Mouse (Mus musculus) ES-E14 (cell line): Measurements from ENCODE around the gene 5330417C22Rik. TPM values are rescaled to one million over a fixed set of nuclear protein-coding genes. Genes with fewer than 3 reads are reported as not detected.

Experiments used
- DNase-seq: peaks from one replicate; pipeline ENCODE4 v3.0.0-alpha.2; 2013; ENCODE audit warnings: low read depth, low spot score
- H3K27ac ChIP-seq: 2 replicates; pipeline ENCODE4 v1.5.1; 2012; ENCODE audit warnings: low read depth, mild to moderate bottlenecking, low read length, moderate library complexity, mixed read lengths; ENCODE audit not compliant: poor library complexity, insufficient read depth, severe bottlenecking
- H3K36me3 ChIP-seq: 2 replicates; pipeline ENCODE4 v1.6.1; 2012; ENCODE audit warnings: mild to moderate bottlenecking, low read length, moderate library complexity, mixed read lengths; ENCODE audit not compliant: control insufficient read depth, poor library complexity, insufficient read depth, severe bottlenecking
- H3K4me1 ChIP-seq, 2 experiments: fragments of 150-350 bp in 1 of 2; sonication (generic) in 1 of 2; 2 replicates each; pipeline ENCODE4 v1.6.1; 2012; ENCODE audit warnings: low read length in 2 of 2, mild to moderate bottlenecking in 1 of 2, mixed read lengths in 1 of 2; ENCODE audit not compliant: control insufficient read depth in 2 of 2, insufficient read depth in 2 of 2, poor library complexity in 1 of 2
- H3K4me3 ChIP-seq, 2 experiments: fragments of 150-350 bp in 1 of 2; sonication (generic) in 1 of 2; 2 replicates each; pipeline ENCODE4 v1.5.1; 2012; ENCODE audit warnings: low read length in 2 of 2, low read depth in 1 of 2, mild to moderate bottlenecking in 1 of 2, mixed read lengths in 1 of 2; ENCODE audit not compliant: insufficient read depth in 1 of 2, poor library complexity in 1 of 2, severe bottlenecking in 1 of 2
- H3K9ac ChIP-seq: 2 replicates; pipeline ENCODE4 v1.6.1; 2012; ENCODE audit warnings: low read depth, mild to moderate bottlenecking, low read length, mixed read lengths; ENCODE audit not compliant: poor library complexity, insufficient read depth, severe bottlenecking
- H3K9me3 ChIP-seq: fragments of 150-350 bp; sonication (generic); 2 replicates; pipeline ENCODE4 v1.6.1; 2012; ENCODE audit warnings: low read depth, mild to moderate bottlenecking, low read length; ENCODE audit not compliant: control insufficient read depth, insufficient read depth
- CHD2 ChIP-seq: IDR thresholded peaks from 2 replicates; pipeline ENCODE4 v1.6.1; 2014; ENCODE audit warnings: mild to moderate bottlenecking, low read depth, low read length, inconsistent platforms
- HCFC1 ChIP-seq: IDR thresholded peaks from 2 replicates; pipeline ENCODE4 v1.6.1; 2012; ENCODE audit warnings: low read length, inconsistent platforms, borderline replicate concordance; ENCODE audit not compliant: insufficient read depth
- MAFK ChIP-seq: IDR thresholded peaks from 2 replicates; pipeline ENCODE4 v1.6.1; 2014; ENCODE audit warnings: mild to moderate bottlenecking, low read depth, low read length, inconsistent platforms; ENCODE audit not compliant: insufficient read depth
- ZC3H11A ChIP-seq: IDR thresholded peaks from 2 replicates; pipeline ENCODE4 v1.6.1; 2012; ENCODE audit warnings: low read depth, mild to moderate bottlenecking, inconsistent platforms, low read length, borderline replicate concordance
- ZNF384 ChIP-seq: IDR thresholded peaks from 2 replicates; pipeline ENCODE4 v1.6.1; 2012; ENCODE audit warnings: low read depth, low read length, inconsistent platforms
- in situ Hi-C, 2 experiments: fragments of 600-800 bp; cut with MboI; formaldehyde crosslinking; loops; one replicate each; pipeline ENCODE4 v1.15.1; 2025; ENCODE audit warnings: low sequenced_read_pairs in 2 of 2, inconsistent platforms in 1 of 2; ENCODE audit not compliant: unreplicated experiment in 2 of 2
- total RNA-seq: library from RNA; depleted of rRNA; stranded (reverse); fragments of 300-350 nt; gene quantifications from 2 replicates; pipeline ENCODE4 v1.2.3, GENCODE M21; 2012

Gene 5330417C22Rik
- total RNA-seq, 1 experiment: 0.27 TPM

DNA sequence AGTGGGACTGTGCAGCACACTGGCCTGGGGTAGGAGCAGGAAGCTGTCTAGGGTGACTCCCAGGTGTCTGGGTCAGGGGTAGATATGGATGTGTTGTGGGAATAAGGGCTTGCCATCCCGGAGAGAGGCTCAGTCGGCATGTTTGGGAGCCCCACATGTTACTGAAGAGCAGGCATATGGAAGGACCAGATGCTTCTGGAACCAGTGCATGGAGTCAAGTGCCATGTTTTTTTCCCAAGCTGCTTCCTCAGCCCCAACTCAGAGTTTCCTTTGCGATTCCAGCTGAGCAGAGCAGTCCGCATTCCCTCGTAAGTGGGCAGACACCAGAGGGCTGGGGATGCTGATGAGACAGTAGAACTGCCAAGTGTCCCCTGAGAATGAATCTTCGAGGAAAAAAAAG lies 113.3 kb downstream of the 5330417C22Rik start:
- no peak for DNase-seq
- Histone ChIP-seq H3K9ac (no peak overlapping the region), H3K4me1 (peaks cover 2 to 16% of the 10 kb centered on the region in 2 experiments; a peak in 3 of 4 replicates), H3K9me3 (no peaks in the 10 kb centered on the region), H3K27ac (no peak overlapping the region), H3K4me3 (no peak overlapping the region), H3K36me3 (peaks cover 27% of the 10 kb centered on the region)
- in situ Hi-C loops: no loop called here
- TF ChIP-seq MAFK: no peak
- no peak for TF ChIP-seq CHD2
- no peak for TF ChIP-seq HCFC1
- TF ChIP-seq ZC3H11A: no peak
- TF ChIP-seq ZNF384: no peak

DNA sequence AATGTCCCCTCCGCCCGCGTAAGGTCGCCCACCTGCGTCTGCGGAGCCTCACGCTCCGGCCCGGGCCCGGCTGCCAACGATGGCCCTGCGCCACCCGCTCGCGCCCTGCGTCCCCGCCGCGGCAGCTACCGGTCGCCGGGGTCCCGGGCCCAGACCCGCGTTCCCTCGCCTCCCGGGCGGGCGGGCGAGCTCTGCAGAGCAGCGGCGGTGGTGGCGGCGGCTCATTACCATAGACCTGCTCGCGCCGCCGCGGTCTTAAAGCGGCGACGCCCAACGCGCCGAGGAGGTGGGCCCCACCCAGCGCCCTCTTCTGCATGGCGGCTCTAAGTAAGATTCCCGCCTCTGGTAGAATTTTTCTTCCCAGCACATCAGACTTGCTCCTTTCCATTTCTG lies 120.5 kb downstream of the 5330417C22Rik start:
- in situ Hi-C loops: no loop called here
- Histone ChIP-seq H3K9me3 (no peaks in the 10 kb centered on the region), H3K4me3 (peak overlapping the region; percentile 68 to 79), H3K4me1 (peaks cover 0 to 5% of the 10 kb centered on the region in 2 experiments; a peak in 1 of 4 replicates), H3K9ac (peak overlapping the region; percentile 77), H3K36me3 (peaks cover 4% of the 10 kb centered on the region; the same call in 1 of the 2 replicates), H3K27ac (no peak overlapping the region)
- peak; percentile 52 for DNase-seq
- TF ChIP-seq HCFC1 (no peak), MAFK (no peak), ZC3H11A (peak; percentile 91; the same call in 1 of the 2 replicates), ZNF384 (no peak)

DNA sequence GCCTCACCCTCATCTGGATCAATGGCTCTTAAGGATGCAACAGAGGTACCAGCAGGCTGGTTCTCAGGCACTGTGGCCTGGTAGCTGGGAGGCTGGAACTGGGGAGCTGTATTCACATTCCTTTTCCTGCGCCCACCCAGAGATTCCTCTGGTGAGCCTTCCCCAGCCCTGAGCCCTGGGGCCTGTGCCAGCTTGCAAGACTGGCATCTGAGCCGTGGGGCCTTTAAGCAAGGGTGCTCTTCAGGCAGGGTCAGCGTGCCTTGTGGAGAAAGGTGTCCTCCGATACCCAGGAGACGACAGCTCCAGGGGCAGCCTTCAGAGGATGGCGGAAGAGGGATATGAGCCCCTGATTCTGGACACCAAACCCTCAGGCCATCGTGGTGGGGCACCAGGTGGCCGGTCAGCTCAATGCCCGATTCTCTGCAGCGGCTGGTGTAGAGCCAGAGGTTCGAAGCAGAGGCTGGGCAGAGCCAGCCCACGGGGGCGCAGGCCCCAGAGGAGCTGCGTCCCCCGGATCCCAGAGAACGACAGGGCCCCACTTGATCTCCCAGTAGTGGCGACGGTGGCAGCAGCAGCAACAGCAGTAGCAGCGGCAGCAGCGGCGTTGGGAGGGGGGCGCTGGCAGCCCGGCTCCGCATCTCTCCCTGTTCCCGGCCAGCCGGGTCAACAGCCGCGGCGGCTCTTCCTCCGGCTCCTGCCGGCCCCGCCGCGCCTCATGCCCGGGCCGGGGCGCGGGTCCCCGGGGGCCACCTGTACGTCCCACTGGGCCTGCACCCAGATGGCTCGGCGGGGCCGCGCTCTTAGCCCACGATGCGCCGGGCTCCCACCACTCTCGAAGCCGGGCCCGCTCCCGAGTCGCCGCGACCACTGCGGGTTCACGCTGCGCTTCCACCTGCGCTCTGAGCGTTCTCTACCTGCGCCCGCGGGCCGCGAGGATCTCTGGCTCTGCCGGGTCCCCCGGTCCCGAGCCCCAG lies 121.2 kb downstream of the 5330417C22Rik start, which contains the start of gene Celsr2:
Gene Celsr2 (minus strand): TSS at position 696 of the 974 bp plus-strand sequence.
- H3K4me1 ChIP-seq: peaks cover 0 to 8% of the 10 kb centered on the region in 2 experiments; a peak in 1 of 4 replicates
- H3K36me3 ChIP-seq: peaks cover 4% of the 10 kb centered on the region; the same call in 1 of the 2 replicates
- in situ Hi-C loops: no loop called here
- peak within 1 kb of the TSS; percentile 77 for H3K9ac ChIP-seq
- DNase-seq: no peak
- H3K9me3 ChIP-seq: no peaks in the 10 kb centered on the region
- TF ChIP-seq ZNF384 (no peak), ZC3H11A (no peak), CHD2 (no peak), HCFC1 (no peak), MAFK (no peak)
- no peak within 1 kb of the TSS for H3K27ac ChIP-seq
- H3K4me3 ChIP-seq: peak within 1 kb of the TSS; percentile 68 to 79

GRCm38 (mm10) chr3:108413634-108414360 lies 122.5 kb downstream of the 5330417C22Rik start:
- in situ Hi-C loops: no loop called here
- no peak for DNase-seq
- no peak overlapping the region for H3K27ac ChIP-seq
- no peak overlapping the region for H3K9ac ChIP-seq
- TF ChIP-seq HCFC1 (no peak), ZNF384 (no peak), ZC3H11A (no peak), CHD2 (no peak), MAFK (no peak)
- H3K36me3 ChIP-seq: peaks cover 4% of the 10 kb centered on the region; the same call in 1 of the 2 replicates
- no peaks in the 10 kb centered on the region for H3K9me3 ChIP-seq
- no peak overlapping the region for H3K4me3 ChIP-seq
- H3K4me1 ChIP-seq: peaks cover 0 to 8% of the 10 kb centered on the region in 2 experiments; a peak in 1 of 4 replicates
